Mouse (Mus musculus): ENCODE data around the gene Cacna1d. TPM values are rescaled to one million over a fixed set of nuclear protein-coding genes. Genes with fewer than 3 reads are reported as not detected.

The Cacna1d gene
- polyA plus RNA-seq, 1 experiment from 2014 or later, result 10.5 TPM

DNA sequence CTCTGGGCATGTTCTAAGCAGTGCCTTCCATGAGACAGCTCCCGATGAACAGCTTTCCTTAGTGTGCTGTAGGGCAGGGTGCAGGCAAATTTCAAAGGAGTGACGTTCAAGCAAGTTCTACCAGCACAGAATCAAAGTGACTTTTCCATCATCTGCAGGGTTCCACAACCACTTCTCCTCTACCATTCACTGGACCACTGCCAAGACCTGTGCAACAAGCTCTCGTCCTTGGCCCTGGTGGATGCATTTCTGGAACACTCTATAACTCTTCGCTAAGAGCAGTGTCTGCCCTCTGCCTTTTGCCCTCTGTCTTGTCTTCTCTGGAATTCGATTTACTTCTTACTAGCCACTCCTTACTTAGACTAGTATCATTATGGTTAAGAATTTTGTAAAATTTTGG, 266.1 kb downstream of the Cacna1d start:
- Histone ChIP-seq H3K27ac (ENCODE audit: low read depth) (no peak overlapping the region), H3K4me2 (no peak overlapping the region), H3K4me1 (ENCODE audit: insufficient read depth) (no peaks in the 10 kb centered on the region), H3K9me3 (ENCODE audit: low read depth, low read length) (no peaks in the 10 kb centered on the region), H3K4me3 (ENCODE audit: low read depth, low read length) (no peak overlapping the region), H3K36me3 (ENCODE audit: insufficient read depth) (no peaks in the 10 kb centered on the region), H3K27me3 (ENCODE audit: insufficient read depth, low read length) (no peaks in the 10 kb centered on the region), H3K9ac (no peak overlapping the region)
- TF ChIP-seq CTCF (IDR thresholded peaks at IDR 0.05; ENCODE audit: low read depth), result no peak
- WGBS, result 72% methylated on average over 5 of the region's 5 CpGs
- ATAC-seq (ENCODE audit: insufficient read depth), result no peak
- no peak for DNase-seq

DNA sequence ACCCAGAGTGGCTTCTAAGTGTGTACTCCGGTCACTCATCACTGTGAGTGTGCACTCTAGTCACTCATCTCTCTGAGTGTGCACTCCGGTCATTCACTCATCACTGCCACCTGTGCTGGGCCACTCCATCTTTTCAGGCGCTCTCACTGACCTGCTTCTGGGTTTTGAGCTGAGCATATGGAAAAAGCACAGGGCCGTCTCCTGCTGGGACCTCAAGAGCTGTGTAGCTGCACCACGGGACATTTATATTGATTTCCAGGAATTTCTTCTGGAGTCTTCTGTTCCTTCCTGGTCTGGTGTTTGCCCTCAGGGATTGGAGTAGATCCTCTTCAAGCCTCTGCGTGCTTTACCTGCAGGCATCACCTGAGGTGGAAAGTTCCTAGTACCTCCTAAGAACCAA, 269.2 kb downstream of the Cacna1d start:
- Histone ChIP-seq H3K9ac (no peak overlapping the region), H3K4me1 (ENCODE audit: insufficient read depth) (no peaks in the 10 kb centered on the region), H3K4me2 (no peak overlapping the region), H3K36me3 (ENCODE audit: insufficient read depth) (no peaks in the 10 kb centered on the region), H3K27ac (ENCODE audit: low read depth) (no peak overlapping the region), H3K9me3 (ENCODE audit: low read depth, low read length) (no peaks in the 10 kb centered on the region), H3K4me3 (ENCODE audit: low read depth, low read length) (no peak overlapping the region), H3K27me3 (ENCODE audit: insufficient read depth, low read length) (no peaks in the 10 kb centered on the region)
- ATAC-seq (ENCODE audit: insufficient read depth) (no peak), DNase-seq (no peak)
- TF ChIP-seq CTCF (IDR thresholded peaks at IDR 0.05; ENCODE audit: low read depth), result no peak
- 91% methylated on average over 6 of the region's 6 CpGs for WGBS

DNA sequence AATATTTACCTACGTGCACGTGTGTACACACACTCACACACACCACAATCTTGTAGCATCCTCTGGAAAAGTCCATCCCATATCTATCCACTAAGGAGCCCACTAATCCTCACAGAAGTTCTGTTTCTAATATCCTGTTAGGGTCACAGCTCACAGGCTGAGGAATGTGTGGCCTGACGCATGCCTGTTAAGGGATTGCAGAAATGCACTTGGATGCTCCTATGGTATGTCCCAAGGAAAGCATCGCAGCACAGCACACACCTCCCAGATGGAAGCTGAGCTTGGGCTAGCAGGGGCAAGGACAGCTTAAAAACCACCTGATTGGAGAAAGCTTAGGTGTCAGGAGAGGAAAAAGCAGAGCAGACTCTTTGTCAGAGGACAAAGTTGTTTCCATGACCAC, 271.4 kb downstream of the Cacna1d start:
- 67% methylated on average over 4 of the region's 4 CpGs for WGBS
- no peak overlapping the region for H3K27ac ChIP-seq (ENCODE audit: low read depth)
- no peak for TF ChIP-seq CTCF (IDR thresholded peaks at IDR 0.05; ENCODE audit: low read depth)
- H3K4me3 ChIP-seq (ENCODE audit: low read depth, low read length), result no peak overlapping the region
- no peak overlapping the region for H3K4me2 ChIP-seq
- ATAC-seq (ENCODE audit: insufficient read depth), result no peak
- H3K27me3 ChIP-seq (ENCODE audit: insufficient read depth, low read length), result no peaks in the 10 kb centered on the region
- no peaks in the 10 kb centered on the region for H3K4me1 ChIP-seq (ENCODE audit: insufficient read depth)
- H3K36me3 ChIP-seq (ENCODE audit: insufficient read depth), result no peaks in the 10 kb centered on the region
- no peak overlapping the region for H3K9ac ChIP-seq
- H3K9me3 ChIP-seq (ENCODE audit: low read depth, low read length), result no peaks in the 10 kb centered on the region
- DNase-seq, result peak; percentile 18

DNA sequence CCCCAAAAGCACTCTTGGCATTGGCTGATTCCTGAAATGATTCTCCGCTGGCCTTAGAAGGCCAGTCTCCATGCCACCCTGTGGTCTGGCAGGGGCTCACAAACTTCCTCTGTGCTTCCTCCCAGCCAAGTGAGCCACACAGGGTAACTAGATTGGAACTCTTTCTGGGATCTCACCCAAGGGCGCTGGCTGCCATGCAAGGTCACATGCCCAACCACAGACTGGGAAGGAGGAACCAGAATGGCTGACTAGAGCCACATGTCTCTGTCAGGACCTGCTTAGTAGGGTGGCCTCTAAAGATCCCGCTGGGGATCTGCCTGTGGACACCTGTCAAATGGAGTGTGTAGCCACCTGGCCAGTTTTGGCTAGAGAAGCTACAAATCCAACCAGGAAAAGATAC, 273.1 kb downstream of the Cacna1d start:
- no peak overlapping the region for H3K4me2 ChIP-seq
- DNase-seq, result no peak
- H3K27ac ChIP-seq (ENCODE audit: low read depth), result no peak overlapping the region
- H3K4me3 ChIP-seq (ENCODE audit: low read depth, low read length), result no peak overlapping the region
- no peaks in the 10 kb centered on the region for H3K36me3 ChIP-seq (ENCODE audit: insufficient read depth)
- WGBS, result 95% methylated on average over 3 of the region's 3 CpGs
- no peak for ATAC-seq (ENCODE audit: insufficient read depth)
- H3K9ac ChIP-seq, result no peak overlapping the region
- H3K4me1 ChIP-seq (ENCODE audit: insufficient read depth), result no peaks in the 10 kb centered on the region
- H3K9me3 ChIP-seq (ENCODE audit: low read depth, low read length), result no peaks in the 10 kb centered on the region
- no peaks in the 10 kb centered on the region for H3K27me3 ChIP-seq (ENCODE audit: insufficient read depth, low read length)
- no peak for TF ChIP-seq CTCF (IDR thresholded peaks at IDR 0.05; ENCODE audit: low read depth)

DNA sequence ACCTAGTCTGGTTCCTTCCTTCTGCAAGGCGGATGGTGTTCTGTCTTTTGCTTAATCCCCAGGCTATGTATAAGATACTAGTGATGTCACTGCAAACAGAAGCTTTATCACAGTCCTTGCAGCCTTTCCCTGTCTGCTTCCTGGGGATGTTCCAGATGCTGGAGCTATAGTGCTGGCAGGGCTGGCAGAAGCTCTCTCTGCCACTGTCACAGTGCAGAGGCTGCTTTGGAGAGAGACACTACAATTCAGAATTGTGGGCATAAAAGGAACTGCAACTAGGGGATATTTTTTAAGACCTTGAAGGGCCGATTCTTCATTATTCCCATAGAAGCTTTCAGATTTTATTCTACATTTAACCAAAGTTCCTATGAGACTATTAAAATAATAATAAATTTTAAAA, 274.1 kb downstream of the Cacna1d start:
- H3K4me1 ChIP-seq (ENCODE audit: insufficient read depth), result no peaks in the 10 kb centered on the region
- no peaks in the 10 kb centered on the region for H3K9me3 ChIP-seq (ENCODE audit: low read depth, low read length)
- H3K27me3 ChIP-seq (ENCODE audit: insufficient read depth, low read length), result no peaks in the 10 kb centered on the region
- no peak for TF ChIP-seq CTCF (IDR thresholded peaks at IDR 0.05; ENCODE audit: low read depth)
- no peaks in the 10 kb centered on the region for H3K36me3 ChIP-seq (ENCODE audit: insufficient read depth)
- DNase-seq, result no peak
- ATAC-seq (ENCODE audit: insufficient read depth), result no peak
- no peak overlapping the region for H3K4me2 ChIP-seq
- no peak overlapping the region for H3K27ac ChIP-seq (ENCODE audit: low read depth)
- no peak overlapping the region for H3K9ac ChIP-seq
- WGBS, result 85% methylated on average over 2 of the region's 2 CpGs
- no peak overlapping the region for H3K4me3 ChIP-seq (ENCODE audit: low read depth, low read length)

DNA sequence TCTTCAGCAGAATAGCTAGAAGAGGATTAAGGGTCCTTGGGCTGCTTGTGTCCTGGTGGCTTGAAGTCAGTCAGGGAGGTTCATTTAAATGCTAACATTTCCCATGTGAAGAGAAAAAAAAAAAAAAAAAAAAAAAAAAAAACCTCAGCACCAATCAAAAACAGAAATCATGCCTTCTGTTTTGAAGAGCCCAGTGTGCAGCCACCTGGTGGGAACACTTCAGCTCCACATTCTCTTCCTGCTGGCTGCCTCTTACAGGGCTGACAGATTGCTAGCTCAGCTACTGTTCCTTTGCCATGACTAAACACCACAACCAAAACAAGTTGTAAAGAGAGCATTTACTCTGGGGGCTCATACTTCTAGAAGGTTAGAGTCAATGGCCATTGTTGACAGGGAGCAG, 283.1 kb downstream of the Cacna1d start:
- H3K4me1 ChIP-seq (ENCODE audit: insufficient read depth), result no peaks in the 10 kb centered on the region
- no peak overlapping the region for H3K9ac ChIP-seq
- no peak for ATAC-seq (ENCODE audit: insufficient read depth)
- H3K27ac ChIP-seq (ENCODE audit: low read depth), result no peak overlapping the region
- H3K27me3 ChIP-seq (ENCODE audit: insufficient read depth, low read length), result no peaks in the 10 kb centered on the region
- no peak for TF ChIP-seq CTCF (IDR thresholded peaks at IDR 0.05; ENCODE audit: low read depth)
- DNase-seq, result no peak
- no peak overlapping the region for H3K4me3 ChIP-seq (ENCODE audit: low read depth, low read length)
- H3K36me3 ChIP-seq (ENCODE audit: insufficient read depth), result no peaks in the 10 kb centered on the region
- H3K9me3 ChIP-seq (ENCODE audit: low read depth, low read length), result no peaks in the 10 kb centered on the region
- H3K4me2 ChIP-seq, result no peak overlapping the region

DNA sequence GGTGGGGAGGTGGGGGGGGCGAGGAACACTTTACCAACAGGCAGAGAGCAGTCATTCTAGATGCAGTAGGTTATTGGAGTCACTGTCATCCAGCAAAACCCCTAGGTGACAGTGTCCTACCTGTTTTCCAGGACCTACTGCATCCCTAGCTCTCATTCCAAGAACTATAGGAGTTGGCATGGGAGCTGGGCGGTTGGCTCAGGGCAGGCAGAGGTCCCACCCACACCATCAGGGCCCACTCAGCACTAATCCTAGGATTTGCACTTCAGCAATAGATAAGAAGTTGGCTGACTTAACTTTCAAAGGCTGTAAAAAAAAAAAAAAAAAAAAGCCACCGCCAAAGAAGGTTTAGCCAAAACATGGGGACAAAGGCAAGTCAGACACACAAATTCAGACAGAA, 285.4 kb downstream of the Cacna1d start:
- H3K36me3 ChIP-seq (ENCODE audit: insufficient read depth), result no peaks in the 10 kb centered on the region
- no peaks in the 10 kb centered on the region for H3K27me3 ChIP-seq (ENCODE audit: insufficient read depth, low read length)
- no peak for DNase-seq
- 49% methylated on average over 3 of the region's 3 CpGs for WGBS
- TF ChIP-seq CTCF (IDR thresholded peaks at IDR 0.05; ENCODE audit: low read depth), result no peak
- no peak overlapping the region for H3K27ac ChIP-seq (ENCODE audit: low read depth)
- no peak overlapping the region for H3K4me2 ChIP-seq
- H3K9me3 ChIP-seq (ENCODE audit: low read depth, low read length), result no peaks in the 10 kb centered on the region
- H3K9ac ChIP-seq, result no peak overlapping the region
- H3K4me3 ChIP-seq (ENCODE audit: low read depth, low read length), result no peak overlapping the region
- ATAC-seq (ENCODE audit: insufficient read depth), result no peak
- no peaks in the 10 kb centered on the region for H3K4me1 ChIP-seq (ENCODE audit: insufficient read depth)

DNA sequence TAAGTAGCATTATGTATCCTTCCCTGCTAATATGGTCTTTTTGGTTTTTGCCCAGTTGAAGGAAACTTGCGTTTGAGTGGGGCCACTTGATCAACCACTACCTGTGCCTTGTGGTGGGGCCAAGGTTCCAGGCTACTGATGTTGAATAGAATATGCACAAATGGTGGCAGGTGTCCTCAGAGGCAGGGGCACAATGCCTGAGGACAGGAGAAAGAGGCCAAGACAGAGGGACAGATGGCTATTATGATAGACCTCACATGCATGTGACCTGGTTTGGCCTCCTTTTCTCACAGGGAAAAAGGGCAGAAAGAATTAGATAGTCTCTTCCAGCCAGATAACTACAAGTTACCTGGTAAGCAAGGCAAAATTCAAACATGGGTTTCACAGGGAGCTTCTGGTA, 286.7 kb downstream of the Cacna1d start:
- WGBS, result 86% methylated on average over 1 of the region's 1 CpGs
- H3K9me3 ChIP-seq (ENCODE audit: low read depth, low read length), result no peaks in the 10 kb centered on the region
- TF ChIP-seq CTCF (IDR thresholded peaks at IDR 0.05; ENCODE audit: low read depth), result no peak
- DNase-seq, result no peak
- H3K4me3 ChIP-seq (ENCODE audit: low read depth, low read length), result no peak overlapping the region
- H3K9ac ChIP-seq, result no peak overlapping the region
- H3K4me1 ChIP-seq (ENCODE audit: insufficient read depth), result no peaks in the 10 kb centered on the region
- ATAC-seq (ENCODE audit: insufficient read depth), result no peak
- no peak overlapping the region for H3K4me2 ChIP-seq
- H3K27me3 ChIP-seq (ENCODE audit: insufficient read depth, low read length), result no peaks in the 10 kb centered on the region
- H3K36me3 ChIP-seq (ENCODE audit: insufficient read depth), result no peaks in the 10 kb centered on the region
- no peak overlapping the region for H3K27ac ChIP-seq (ENCODE audit: low read depth)
